Mouse (Mus musculus) lung, adult 2 months (tissue): ENCODE data around the gene Nuak2.

Experiments
- CTCF ChIP-seq: fragments of 200-500 bp; IDR thresholded peaks from 2 replicates; pipeline ENCODE4 v1.5.1; 2011; ENCODE audit warnings: mild to moderate bottlenecking, low read length, control low read depth; ENCODE audit not compliant: insufficient read depth
- POLR2A ChIP-seq: fragments of 200-500 bp; IDR thresholded peaks from 2 replicates; pipeline ENCODE4 v1.6.1; 2011; ENCODE audit warnings: low read depth, mild to moderate bottlenecking, control low read depth, low read length, borderline replicate concordance; ENCODE audit errors: extremely low read depth

DNA sequence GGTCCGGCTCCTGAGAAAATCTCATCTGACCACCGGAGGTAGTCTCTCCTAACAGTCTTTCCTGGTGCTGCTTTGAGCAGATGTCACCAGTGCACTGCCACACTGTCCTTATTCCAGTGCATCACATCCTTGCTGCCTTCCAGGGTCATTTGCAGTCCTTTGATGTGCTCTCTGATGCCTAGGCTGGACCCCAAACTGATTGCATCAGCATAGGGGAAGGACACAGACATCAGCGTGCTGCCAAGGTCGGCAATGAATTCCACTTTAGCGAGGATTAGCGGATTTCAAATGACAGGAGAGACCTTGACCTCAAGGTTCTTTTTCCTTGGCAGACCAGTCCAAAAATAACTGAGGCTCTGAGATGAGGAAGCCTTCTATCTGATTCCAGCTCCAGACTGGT, 38.8 kb upstream of the Nuak2 start:
- no peak for TF ChIP-seq POLR2A
- no peak for TF ChIP-seq CTCF
